Mouse (Mus musculus) spleen, adult 2 months (tissue): Measurements from ENCODE around the gene Polm. TPM values are rescaled to one million over a fixed set of nuclear protein-coding genes. Genes with fewer than 3 reads are reported as not detected.
"Not testable (repeated sequence)": the region's sequence is repeated elsewhere in the genome, so short reads cannot be mapped to it uniquely, and the experiment has no call there.

Source experiments
- DNase-seq, 2 experiments: peaks; one replicate each; pipeline versions ENCODE4 v3.0.0 to v3.0.0-alpha.2; 2012 to 2021; ENCODE audit warnings: low spot score in 2 of 2, low read depth in 1 of 2
- H3K27ac ChIP-seq: fragments of 200-500 bp; 2 replicates; pipeline ENCODE4 v1.5.1; 2012; ENCODE audit warnings: low read length, inconsistent platforms; ENCODE audit not compliant: insufficient read depth
- H3K27me3 ChIP-seq: fragments of 200-500 bp; 2 replicates; pipeline ENCODE4 v1.6.1; 2012; ENCODE audit warnings: mild to moderate bottlenecking, moderate library complexity, low read length, inconsistent platforms; ENCODE audit not compliant: control insufficient read depth, insufficient read depth
- H3K36me3 ChIP-seq: fragments of 200-500 bp; 2 replicates; pipeline ENCODE4 v1.6.1; 2012; ENCODE audit warnings: mild to moderate bottlenecking, low read length, inconsistent platforms; ENCODE audit not compliant: control insufficient read depth, insufficient read depth
- H3K4me1 ChIP-seq: fragments of 200-500 bp; 2 replicates; pipeline ENCODE4 v1.6.1; 2011; ENCODE audit warnings: inconsistent platforms; ENCODE audit not compliant: control insufficient read depth, insufficient read depth, insufficient read length
- H3K4me3 ChIP-seq: fragments of 200-500 bp; 2 replicates; pipeline ENCODE4 v1.5.1; 2011; ENCODE audit warnings: mild to moderate bottlenecking, inconsistent platforms; ENCODE audit not compliant: insufficient read depth, insufficient read length; ENCODE audit errors: extremely low read depth
- CTCF ChIP-seq: fragments of 200-500 bp; IDR thresholded peaks from 2 replicates; pipeline ENCODE4 v1.5.1; 2011; ENCODE audit warnings: mild to moderate bottlenecking, inconsistent platforms; ENCODE audit not compliant: insufficient read depth, insufficient read length, insufficient replicate concordance; ENCODE audit errors: extremely low read depth
- POLR2A ChIP-seq: fragments of 200-500 bp; IDR thresholded peaks from 2 replicates; pipeline ENCODE4 v1.6.1; 2011; ENCODE audit warnings: low read depth, low read length, inconsistent platforms
- WGBS: fragments of 180-500 bp; shearing (Covaris S2); methylation state at CpG from one replicate; pipeline ENCODE4 v1.1.7; 2018; 5-methylcytosine and 5-hydroxymethylcytosine counted together
- polyA plus RNA-seq: library from polyadenylated mRNA; depleted of rRNA; stranded (reverse); fragments of >200 nt; gene quantifications from 2 replicates; pipeline ENCODE4 v1.2.3, GENCODE M21; 2012

The Polm gene
- polyA plus RNA-seq, 1 experiment, result 62.5 TPM

DNA sequence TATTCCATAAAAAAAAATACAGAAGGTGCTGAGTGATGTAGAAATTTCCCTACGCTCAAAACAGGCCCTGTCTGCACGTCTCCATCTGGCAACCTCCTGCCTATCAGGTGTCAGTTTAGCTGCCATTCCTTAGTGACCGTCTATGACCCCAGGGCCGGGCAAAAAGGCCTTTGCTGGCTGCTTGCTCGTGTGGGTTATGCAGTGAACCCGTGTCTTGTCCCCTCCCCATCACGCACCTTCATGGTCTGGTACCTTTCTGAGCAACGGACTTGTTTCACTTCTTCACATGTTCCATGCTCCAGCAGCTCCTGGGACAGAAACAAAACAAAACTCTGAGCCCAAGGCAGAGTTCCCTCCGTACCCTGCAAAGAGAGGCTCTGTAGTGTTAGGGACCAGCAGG, 3.3 kb downstream of the Polm start:
- Histone ChIP-seq H3K36me3 (peaks cover 21% of the 10 kb centered on the region), H3K27me3 (no peaks in the 10 kb centered on the region), H3K27ac (peak overlapping the region; percentile 44; the same call in 1 of the 2 replicates), H3K4me1 (peaks cover 13% of the 10 kb centered on the region), H3K4me3 (no peak overlapping the region)
- peak in 1 of 2 experiments; percentile 22 for DNase-seq
- 46% methylated on average over 9 of the region's 9 CpGs for WGBS
- TF ChIP-seq POLR2A (no peak), CTCF (no peak)

DNA sequence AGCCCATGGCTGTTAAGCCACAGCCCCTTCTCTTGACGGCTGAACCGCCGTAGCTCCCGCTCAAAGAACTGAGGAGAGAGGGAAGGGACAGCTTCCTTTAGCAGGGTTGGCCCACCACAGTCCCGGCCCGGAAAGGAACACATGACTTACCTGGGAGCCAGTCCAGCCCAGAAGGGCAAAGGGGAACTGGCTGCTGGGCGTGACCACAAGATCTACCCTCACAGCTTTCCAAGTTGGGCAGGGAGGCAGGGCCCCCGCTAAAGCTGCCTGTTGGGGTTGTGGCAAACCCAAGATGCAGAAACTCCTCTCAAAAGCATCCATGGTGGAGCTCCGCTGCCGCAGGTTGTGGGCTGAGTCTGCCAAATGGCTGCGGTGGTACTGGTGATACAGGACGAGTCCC, 8.5 kb downstream of the Polm start:
- WGBS, result 47% methylated on average over 12 of the region's 12 CpGs

DNA sequence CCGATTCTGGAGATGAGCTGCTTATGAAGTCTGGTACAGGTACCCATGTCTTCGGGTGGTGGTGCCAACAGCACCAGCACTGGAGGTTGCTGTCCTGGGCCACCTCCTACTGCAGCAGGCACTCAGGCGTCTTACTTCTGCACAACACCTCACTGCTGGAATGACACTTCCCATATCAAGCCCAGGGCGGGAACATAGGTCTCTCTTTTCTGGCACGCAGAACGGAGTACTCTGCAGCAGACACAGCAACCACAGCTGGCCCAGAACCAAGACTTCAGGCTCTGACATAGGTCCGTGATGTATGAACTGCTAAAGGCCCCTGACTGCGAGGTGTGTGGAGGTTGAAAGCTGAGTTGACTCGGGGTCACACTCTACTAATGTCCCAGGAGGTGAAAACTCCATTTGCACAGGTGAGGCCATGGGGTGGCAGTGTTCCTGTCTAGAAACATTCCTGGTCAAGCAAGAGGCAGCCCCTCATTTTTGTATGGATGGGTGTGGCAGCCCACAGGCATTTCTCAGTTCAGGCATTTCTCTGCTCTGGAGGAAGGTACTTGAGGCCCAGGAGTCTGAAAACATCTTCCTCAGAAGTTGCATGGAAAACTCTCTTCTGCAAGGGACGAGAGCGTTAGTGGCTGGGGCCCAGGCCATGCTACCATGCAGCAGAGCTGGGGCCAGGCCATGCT, 9.2 kb downstream of the Polm start:
- H3K4me1 ChIP-seq, result peaks cover 10% of the 10 kb centered on the region
- no peak overlapping the region for H3K27ac ChIP-seq
- H3K4me3 ChIP-seq, result no peak overlapping the region
- 78% methylated on average over 11 of the region's 11 CpGs for WGBS
- TF ChIP-seq POLR2A, result no peak
- no peak for TF ChIP-seq CTCF
- DNase-seq, result no peak
- H3K36me3 ChIP-seq, result peaks cover 31% of the 10 kb centered on the region
- H3K27me3 ChIP-seq, result no peaks in the 10 kb centered on the region

More for the DNA sequence above, 8.5 kb downstream of the Polm start:
- no peak for TF ChIP-seq CTCF
- no peak for TF ChIP-seq POLR2A
- Histone ChIP-seq H3K27ac (peak overlapping the region; percentile 17), H3K27me3 (no peaks in the 10 kb centered on the region), H3K4me3 (no peak overlapping the region), H3K4me1 (peaks cover 10% of the 10 kb centered on the region), H3K36me3 (peaks cover 33% of the 10 kb centered on the region)
- no peak for DNase-seq

DNA sequence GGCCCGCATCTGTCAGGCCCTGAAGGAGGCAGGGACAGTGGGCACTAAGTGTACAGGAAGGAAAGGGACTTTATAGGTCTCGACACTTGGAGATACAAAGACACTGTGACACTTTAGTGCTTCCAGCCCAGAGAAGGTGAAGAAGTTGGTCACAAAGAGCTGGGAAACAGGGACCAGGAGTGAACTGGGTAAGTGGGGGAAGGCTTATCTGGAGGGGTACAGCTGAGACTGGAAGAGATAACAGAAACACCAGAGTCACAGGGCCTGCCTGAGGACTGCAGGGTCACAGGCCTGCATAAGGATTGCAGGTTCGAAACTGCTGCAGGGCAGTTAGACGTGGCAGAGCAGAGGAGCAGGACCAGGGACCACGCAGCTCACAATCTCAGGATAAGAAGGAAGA, 9.9 kb downstream of the Polm start:
- Histone ChIP-seq H3K36me3 (peaks cover 27% of the 10 kb centered on the region), H3K27ac (no peak overlapping the region), H3K4me3 (no peak overlapping the region), H3K4me1 (peaks cover 10% of the 10 kb centered on the region), H3K27me3 (no peaks in the 10 kb centered on the region)
- TF ChIP-seq CTCF (no peak), POLR2A (no peak)
- DNase-seq, result no peak
- WGBS, result 84% methylated on average over 5 of the region's 5 CpGs

DNA sequence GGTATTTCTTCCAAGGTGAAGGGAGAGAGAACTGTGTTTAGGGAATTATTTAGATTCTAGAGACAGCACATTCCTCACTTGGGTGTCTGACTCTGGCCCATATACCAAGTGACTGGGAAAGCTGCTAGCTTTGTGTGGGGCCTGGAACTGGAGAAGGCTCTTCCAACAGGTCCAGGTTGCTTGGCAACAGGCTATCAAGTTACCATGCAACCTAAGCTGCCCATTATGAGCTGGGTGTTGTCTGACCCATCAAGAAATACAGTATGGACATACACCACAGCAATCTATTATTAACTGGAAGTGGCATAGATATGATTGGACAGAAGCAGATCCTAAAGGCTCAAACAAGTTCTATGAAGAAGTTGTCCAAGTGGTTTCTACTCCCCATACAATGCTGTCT, 12.4 kb downstream of the Polm start:
- TF ChIP-seq CTCF, result no peak
- no peak for TF ChIP-seq POLR2A
- Histone ChIP-seq H3K36me3 (peaks cover 17% of the 10 kb centered on the region), H3K4me3 (no peak overlapping the region), H3K4me1 (peaks cover 8% of the 10 kb centered on the region; the same call in 1 of the 2 replicates), H3K27me3 (no peaks in the 10 kb centered on the region), H3K27ac (no peak overlapping the region)
- no peak for DNase-seq

DNA sequence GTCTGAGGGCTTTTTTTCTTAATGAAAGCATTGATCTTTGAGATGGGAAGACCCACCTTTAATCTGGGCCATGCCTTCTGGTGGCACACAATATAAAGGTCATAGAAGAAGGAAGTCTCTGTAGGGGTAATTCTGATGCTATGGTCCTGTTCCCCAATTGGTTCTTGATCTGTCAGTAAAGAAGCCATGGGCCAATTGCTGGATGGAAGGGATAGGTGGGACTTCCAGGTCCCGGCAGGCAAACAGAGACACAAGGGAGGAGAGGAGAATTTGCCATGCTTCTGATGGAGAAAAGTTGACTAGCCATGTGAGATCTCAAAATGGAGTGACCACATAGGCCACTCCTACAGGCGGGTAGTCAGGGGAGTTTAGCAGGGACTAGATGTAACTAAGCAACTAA, 18.6 kb downstream of the Polm start:
- Histone ChIP-seq H3K36me3 (no peaks in the 10 kb centered on the region), H3K27me3 (no peaks in the 10 kb centered on the region), H3K27ac (no peak overlapping the region), H3K4me1 (no peaks in the 10 kb centered on the region), H3K4me3 (no peak overlapping the region)
- 88% methylated on average over 2 of the region's 2 CpGs for WGBS
- no peak for TF ChIP-seq POLR2A
- TF ChIP-seq CTCF, result no peak
- no peak for DNase-seq

DNA sequence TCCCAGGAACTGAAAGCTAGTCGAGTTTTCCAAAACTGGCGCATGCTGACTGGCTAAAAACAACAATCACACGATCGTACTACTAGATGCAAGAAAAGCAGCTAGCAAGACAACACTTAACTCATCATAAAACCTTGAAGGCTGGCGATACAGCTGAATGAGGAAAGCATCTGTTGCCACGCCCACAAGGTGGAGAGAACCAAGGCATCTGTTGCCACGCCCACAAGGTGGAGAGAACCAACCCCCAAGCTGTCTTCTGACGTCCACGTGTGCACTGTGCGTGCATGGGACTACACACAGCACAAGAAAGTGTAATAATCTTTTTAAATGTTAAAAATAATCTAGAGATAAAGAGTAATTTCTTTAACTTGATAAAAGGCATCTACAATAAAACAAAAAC, 24.4 kb downstream of the Polm start:
- 82% methylated on average over 10 of the region's 10 CpGs for WGBS
- TF ChIP-seq CTCF (no peak), POLR2A (no peak)
- Histone ChIP-seq H3K27me3 (no peaks in the 10 kb centered on the region), H3K36me3 (no peaks in the 10 kb centered on the region), H3K4me3 (no peak overlapping the region), H3K27ac (no peak overlapping the region), H3K4me1 (no peaks in the 10 kb centered on the region)
- DNase-seq, result no peak

DNA sequence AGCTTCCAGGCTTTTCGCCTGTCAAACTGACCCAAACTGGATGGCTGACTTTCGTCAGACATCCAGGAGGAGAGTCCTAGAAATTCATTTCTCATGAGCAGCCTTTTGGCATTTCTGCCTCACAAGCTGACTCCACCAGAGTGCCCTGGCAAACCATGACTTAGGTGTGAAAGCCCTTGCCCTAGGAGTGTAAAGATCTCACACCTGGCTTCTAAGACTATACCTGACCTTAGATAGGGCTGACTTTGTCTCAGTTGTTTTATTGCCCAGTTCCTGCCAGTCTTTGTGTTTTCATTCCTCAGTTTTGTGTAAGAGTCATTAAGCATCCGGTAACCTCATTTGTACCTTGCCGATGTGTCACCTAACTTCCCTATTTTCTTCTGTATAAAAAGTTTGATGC, 28.3 kb downstream of the Polm start:
- DNase-seq, H3K27ac ChIP-seq, H3K36me3 ChIP-seq, H3K4me3 ChIP-seq, H3K27me3 ChIP-seq, H3K4me1 ChIP-seq: not testable (repeated sequence)
- WGBS, result 69% methylated on average over 4 of the region's 4 CpGs
